Mouse (Mus musculus): ENCODE results near the gene Klhl18.

DNA sequence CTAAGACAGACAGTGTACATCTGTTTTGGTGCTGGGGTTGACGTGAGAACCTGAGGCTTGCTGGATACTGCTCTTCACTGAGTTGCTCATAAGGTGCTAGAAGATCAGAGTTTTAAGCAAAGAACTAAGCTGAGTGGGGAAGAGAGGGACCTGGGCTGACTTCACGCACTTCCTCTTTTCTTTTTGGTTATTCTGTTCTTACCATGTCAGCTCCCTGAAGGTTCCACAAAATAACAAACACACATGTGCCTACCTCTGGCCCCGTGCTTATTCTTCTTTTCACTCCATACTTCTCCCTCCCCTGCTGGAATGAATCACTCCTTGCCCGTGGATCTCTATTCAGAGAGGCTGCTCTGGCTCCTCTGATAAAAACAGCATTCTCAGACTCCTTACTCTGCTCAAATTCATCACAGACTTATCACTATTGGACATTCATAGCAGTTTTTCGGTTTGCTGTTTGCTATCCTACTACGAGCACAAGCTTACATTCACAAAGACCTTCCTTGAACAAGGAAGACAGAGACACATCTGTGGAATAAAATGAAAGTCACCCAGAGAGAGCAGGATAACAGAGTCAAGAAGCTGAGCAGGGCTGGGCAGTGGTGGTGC, 12.4 kb downstream of the Klhl18 start:
- TF ChIP-seq POLR2A (IDR thresholded peaks at IDR 0.05; ENCODE audit: control insufficient read depth, extremely low read depth, insufficient read depth, low read length, poor library complexity) = no peak
- no peak for TF ChIP-seq CTCF (IDR thresholded peaks at IDR 0.05; ENCODE audit: borderline replicate concordance, control insufficient read depth, extremely low read depth, insufficient read depth, low read length, poor library complexity)

Data from thymus, adult 2 months (tissue).